Mouse (Mus musculus): Measurements from ENCODE around the gene Ntrk3. TPM values are rescaled to one million over a fixed set of nuclear protein-coding genes. Genes with fewer than 3 reads are reported as not detected.

Ntrk3 gene
- polyA plus RNA-seq, 1 experiment from 2014 or later: 1.7 TPM

DNA sequence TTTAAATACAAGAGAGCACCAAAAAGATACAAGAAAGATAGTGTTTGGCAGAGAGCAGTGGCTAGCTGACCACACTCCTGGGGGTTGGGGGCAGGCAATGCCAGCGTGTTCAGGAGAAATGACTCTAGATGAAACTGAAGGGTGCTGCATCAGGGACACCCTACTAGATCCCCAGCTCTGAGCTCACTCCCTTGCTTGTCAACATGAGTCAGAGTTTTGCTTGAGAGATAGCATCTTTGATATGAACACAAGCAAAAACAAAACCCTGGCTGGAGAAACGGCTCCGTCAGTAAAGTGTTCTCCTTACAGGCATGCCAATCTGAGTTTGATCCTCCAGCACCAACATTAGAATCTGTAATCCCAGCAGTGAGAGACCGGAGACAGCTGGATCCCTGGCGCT, 189.1 kb downstream of the Ntrk3 start:
- Histone ChIP-seq H3K4me1 (no peaks in the 10 kb centered on the region), H3K36me3 (no peaks in the 10 kb centered on the region), H3K9me3 (no peaks in the 10 kb centered on the region), H3K9ac (no peak overlapping the region), H3K27me3 (no peaks in the 10 kb centered on the region), H3K4me2 (no peak overlapping the region), H3K27ac (no peak overlapping the region), H3K4me3 (no peak overlapping the region)
- WGBS: 89% methylated on average over 5 of the region's 5 CpGs
- no peak for ATAC-seq (ENCODE audit: insufficient number of reproducible peaks, insufficient read depth, low FRiP score, low TSS enrichment, low read depth)

DNA sequence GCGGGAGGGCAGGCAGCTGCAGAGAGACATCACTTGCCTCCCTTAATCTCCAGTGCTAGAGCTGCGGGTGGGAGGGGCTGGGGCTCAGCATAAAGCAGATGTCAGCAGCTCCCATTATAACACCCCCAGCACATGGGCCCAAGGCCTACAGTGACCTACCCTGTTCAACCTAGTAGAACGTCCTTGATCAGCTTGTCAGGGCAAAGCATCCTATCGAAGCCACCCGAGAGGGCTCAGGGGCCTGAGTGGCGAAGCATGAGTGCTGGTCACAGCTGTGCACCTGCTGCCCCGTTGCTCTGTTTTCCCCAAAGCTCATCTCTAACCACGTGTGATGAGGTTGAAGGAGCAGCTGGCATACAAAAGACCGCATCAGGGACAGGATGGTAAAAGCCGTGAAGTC, 191.3 kb downstream of the Ntrk3 start:
- 78% methylated on average over 10 of the region's 10 CpGs for WGBS
- H3K36me3 ChIP-seq: no peaks in the 10 kb centered on the region
- H3K27me3 ChIP-seq: no peaks in the 10 kb centered on the region
- no peaks in the 10 kb centered on the region for H3K9me3 ChIP-seq
- no peak overlapping the region for H3K4me3 ChIP-seq
- H3K4me1 ChIP-seq: no peaks in the 10 kb centered on the region
- no peak overlapping the region for H3K9ac ChIP-seq
- no peak for ATAC-seq (ENCODE audit: insufficient number of reproducible peaks, insufficient read depth, low FRiP score, low TSS enrichment, low read depth)
- no peak overlapping the region for H3K4me2 ChIP-seq
- no peak overlapping the region for H3K27ac ChIP-seq

DNA sequence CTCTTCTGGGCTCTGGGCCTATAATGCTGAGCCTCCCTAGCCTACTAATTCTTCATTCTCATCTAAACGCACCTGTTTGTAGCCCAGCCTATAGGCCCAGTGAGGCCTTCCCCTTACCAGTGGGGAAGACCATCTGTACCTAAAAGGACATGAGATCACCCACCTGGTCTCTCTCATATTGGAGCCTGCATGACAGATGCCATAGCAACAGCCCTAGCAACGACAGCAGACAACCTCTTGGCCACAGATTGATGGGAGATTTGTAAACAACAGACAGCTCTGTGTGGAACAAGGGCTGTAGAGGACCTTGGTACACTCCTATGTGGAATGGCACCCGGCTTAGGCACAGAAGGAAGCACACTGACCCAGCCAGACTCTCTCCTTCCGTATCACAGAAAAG, 195.3 kb downstream of the Ntrk3 start:
- ATAC-seq (ENCODE audit: insufficient number of reproducible peaks, insufficient read depth, low FRiP score, low TSS enrichment, low read depth): no peak
- H3K27me3 ChIP-seq: no peaks in the 10 kb centered on the region
- 78% methylated on average over 4 of the region's 4 CpGs for WGBS
- H3K9me3 ChIP-seq: no peaks in the 10 kb centered on the region
- H3K36me3 ChIP-seq: no peaks in the 10 kb centered on the region
- no peak overlapping the region for H3K9ac ChIP-seq
- H3K4me1 ChIP-seq: no peaks in the 10 kb centered on the region
- H3K4me3 ChIP-seq: no peak overlapping the region
- H3K4me2 ChIP-seq: no peak overlapping the region
- H3K27ac ChIP-seq: no peak overlapping the region

DNA sequence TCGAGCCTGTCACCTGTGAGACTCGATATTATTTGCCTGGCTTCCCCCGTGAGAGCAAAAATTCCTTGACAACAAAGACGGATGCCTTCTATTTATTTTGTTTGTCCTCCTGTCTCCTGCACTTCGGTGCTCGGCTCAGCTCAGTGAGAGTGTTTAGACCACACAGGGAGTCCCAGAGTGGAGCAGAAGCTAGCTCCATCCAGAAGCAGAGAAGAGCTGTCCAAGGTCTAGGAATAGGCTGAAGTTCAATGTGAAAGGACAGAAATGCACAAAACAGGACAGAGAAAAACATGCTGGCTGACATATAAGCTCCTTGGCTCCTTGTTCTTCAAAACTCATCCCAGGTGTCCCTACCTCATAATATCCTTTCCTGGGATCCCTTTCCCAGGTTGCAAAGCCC, 207.5 kb downstream of the Ntrk3 start:
- H3K36me3 ChIP-seq: no peaks in the 10 kb centered on the region
- no peak overlapping the region for H3K4me2 ChIP-seq
- H3K27me3 ChIP-seq: no peaks in the 10 kb centered on the region
- ATAC-seq (ENCODE audit: insufficient number of reproducible peaks, insufficient read depth, low FRiP score, low TSS enrichment, low read depth): no peak
- H3K9me3 ChIP-seq: no peaks in the 10 kb centered on the region
- H3K4me3 ChIP-seq: no peak overlapping the region
- H3K9ac ChIP-seq: no peak overlapping the region
- 43% methylated on average over 6 of the region's 6 CpGs for WGBS
- no peaks in the 10 kb centered on the region for H3K4me1 ChIP-seq
- no peak overlapping the region for H3K27ac ChIP-seq

DNA sequence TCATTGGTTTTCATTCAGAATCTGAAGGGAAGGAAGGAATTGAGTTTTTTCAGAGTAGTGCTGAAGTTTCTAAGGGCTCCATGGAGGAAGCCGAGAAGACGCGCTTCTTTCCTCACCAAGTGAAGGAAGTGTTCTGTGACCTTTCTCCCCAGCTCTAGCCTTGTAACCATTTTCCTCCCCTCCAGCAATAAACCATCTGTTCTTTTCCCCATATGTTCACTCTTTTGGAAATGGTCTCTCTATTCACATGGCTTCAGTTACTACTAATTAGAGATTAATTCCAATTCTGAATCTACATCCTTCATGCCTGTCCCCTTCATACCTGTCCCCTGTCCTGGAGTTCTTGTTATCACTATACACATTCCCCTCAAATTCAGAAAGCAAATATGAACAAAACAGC, 209.8 kb downstream of the Ntrk3 start:
- Histone ChIP-seq H3K36me3 (no peaks in the 10 kb centered on the region), H3K27ac (no peak overlapping the region), H3K4me2 (no peak overlapping the region), H3K4me3 (no peak overlapping the region), H3K9me3 (no peaks in the 10 kb centered on the region), H3K27me3 (no peaks in the 10 kb centered on the region), H3K4me1 (no peaks in the 10 kb centered on the region), H3K9ac (no peak overlapping the region)
- no peak for ATAC-seq (ENCODE audit: insufficient number of reproducible peaks, insufficient read depth, low FRiP score, low TSS enrichment, low read depth)
- 45% methylated on average over 3 of the region's 3 CpGs for WGBS

DNA sequence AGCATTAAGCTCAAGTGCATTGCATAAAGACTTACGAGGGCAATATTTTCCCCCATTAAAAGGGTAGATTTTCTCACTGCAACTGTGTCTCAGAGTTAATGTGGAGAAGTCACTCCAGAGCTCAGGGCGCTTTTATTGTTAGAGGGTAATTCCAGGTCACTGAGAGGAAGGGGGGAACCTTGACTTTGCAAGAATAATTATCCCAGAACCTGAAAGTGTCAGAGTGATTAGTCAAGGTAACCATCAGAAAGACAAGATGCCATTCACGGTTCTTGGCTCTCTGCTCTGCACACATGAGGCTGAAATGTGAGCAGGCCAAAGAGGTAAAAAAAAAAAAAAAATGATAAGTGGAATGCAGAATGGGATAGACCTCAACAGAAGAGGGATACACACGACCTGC, 210.2 kb downstream of the Ntrk3 start:
- ATAC-seq (ENCODE audit: insufficient number of reproducible peaks, insufficient read depth, low FRiP score, low TSS enrichment, low read depth): no peak
- H3K4me2 ChIP-seq: no peak overlapping the region
- no peak overlapping the region for H3K4me3 ChIP-seq
- no peaks in the 10 kb centered on the region for H3K4me1 ChIP-seq
- no peaks in the 10 kb centered on the region for H3K9me3 ChIP-seq
- H3K36me3 ChIP-seq: no peaks in the 10 kb centered on the region
- H3K27ac ChIP-seq: no peak overlapping the region
- no peak overlapping the region for H3K9ac ChIP-seq
- no peaks in the 10 kb centered on the region for H3K27me3 ChIP-seq
- WGBS: 34% methylated on average over 4 of the region's 4 CpGs

DNA sequence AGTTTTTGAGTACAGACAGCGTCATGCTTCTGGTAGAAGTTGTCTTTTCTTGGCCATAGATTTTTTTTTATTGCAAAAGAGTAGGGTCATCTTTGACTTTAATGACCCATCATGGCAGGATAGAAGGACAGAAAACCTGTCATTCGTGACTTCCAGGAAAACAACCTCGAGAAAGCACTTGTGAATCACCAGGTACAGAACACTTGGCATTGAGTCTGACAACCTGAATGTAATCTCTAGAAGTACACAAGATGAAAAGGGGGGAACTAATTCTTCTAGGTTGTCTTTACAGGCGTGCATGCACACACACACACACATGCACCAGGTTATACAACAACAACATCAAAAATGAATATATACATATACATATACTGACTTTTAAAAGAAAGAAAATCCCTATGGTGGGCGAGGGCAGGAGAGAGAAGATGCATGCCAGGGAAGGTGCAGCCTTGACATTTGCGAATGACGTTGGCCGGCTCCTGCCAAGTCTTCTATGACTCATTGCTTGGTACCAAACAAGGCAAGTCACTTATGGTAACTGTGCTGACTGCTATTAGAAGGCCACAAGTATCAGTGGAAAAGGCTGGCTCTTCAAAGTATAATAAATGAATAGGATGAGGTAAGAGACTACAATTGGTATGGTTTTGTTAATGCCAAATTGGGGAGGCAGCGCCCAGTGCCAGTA, 217.4 kb downstream of the Ntrk3 start:
- Histone ChIP-seq H3K36me3 (no peaks in the 10 kb centered on the region), H3K27me3 (no peaks in the 10 kb centered on the region), H3K27ac (no peak overlapping the region), H3K9me3 (no peaks in the 10 kb centered on the region), H3K9ac (no peak overlapping the region), H3K4me3 (no peak overlapping the region), H3K4me2 (no peak overlapping the region), H3K4me1 (no peaks in the 10 kb centered on the region)
- 88% methylated on average over 9 of the region's 9 CpGs for WGBS
- no peak for ATAC-seq (ENCODE audit: insufficient number of reproducible peaks, insufficient read depth, low FRiP score, low TSS enrichment, low read depth)

DNA sequence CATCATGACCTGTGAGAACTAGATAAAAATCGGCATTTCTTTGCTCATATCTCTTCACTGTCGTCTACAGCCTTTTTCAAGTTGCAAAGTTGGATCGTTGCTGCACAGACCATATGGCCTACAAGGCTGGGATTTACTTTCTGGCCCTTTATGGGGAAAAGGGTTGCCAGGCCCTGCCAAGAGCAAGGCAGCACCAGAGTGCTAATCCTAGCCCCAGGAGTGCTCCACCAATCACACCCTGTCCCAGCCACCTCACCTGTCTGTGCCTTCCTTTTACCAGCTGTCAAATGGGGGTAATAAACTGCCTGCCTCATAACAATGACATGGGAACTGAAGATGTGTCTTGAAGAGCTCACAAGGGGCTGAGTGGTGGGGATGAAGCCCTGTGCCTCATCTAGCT, 218.1 kb downstream of the Ntrk3 start:
- no peak for ATAC-seq (ENCODE audit: insufficient number of reproducible peaks, insufficient read depth, low FRiP score, low TSS enrichment, low read depth)
- H3K4me1 ChIP-seq: no peaks in the 10 kb centered on the region
- no peak overlapping the region for H3K27ac ChIP-seq
- H3K4me2 ChIP-seq: no peak overlapping the region
- H3K36me3 ChIP-seq: no peaks in the 10 kb centered on the region
- no peaks in the 10 kb centered on the region for H3K9me3 ChIP-seq
- no peak overlapping the region for H3K9ac ChIP-seq
- no peak overlapping the region for H3K4me3 ChIP-seq
- 94% methylated on average over 3 of the region's 3 CpGs for WGBS
- H3K27me3 ChIP-seq: no peaks in the 10 kb centered on the region

DNA sequence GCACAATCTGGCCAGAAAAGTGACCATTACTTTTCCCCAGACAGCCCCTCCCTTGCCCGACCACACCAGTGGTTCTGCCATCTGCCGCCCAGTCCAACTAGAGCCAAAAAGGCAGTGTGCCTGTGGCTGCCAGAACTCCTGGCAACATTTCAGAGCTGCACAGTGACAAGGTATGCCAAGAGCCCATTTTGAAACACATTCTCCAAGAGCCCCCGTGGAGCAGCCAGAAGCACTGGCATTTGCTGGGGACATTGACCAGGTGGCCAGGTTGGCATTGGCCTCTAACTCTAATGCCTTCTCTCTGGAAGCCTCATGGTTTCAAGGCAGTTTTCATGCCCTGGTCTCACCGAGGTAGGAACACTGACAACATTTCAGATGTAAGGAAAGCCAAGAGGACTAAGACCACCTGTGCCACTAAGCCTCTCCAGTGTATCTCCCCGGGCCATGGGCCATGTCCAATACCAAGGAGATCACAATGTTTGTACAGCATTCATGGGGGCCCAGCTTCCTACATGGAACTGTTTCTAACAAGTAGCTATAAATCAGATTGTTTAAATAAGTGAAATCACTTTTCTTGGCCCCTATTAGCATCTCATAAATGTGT, 218.9 kb downstream of the Ntrk3 start:
- Histone ChIP-seq H3K27ac (no peak overlapping the region), H3K4me1 (no peaks in the 10 kb centered on the region), H3K36me3 (no peaks in the 10 kb centered on the region), H3K4me3 (no peak overlapping the region), H3K9ac (no peak overlapping the region), H3K27me3 (no peaks in the 10 kb centered on the region), H3K4me2 (no peak overlapping the region), H3K9me3 (no peaks in the 10 kb centered on the region)
- ATAC-seq (ENCODE audit: insufficient number of reproducible peaks, insufficient read depth, low FRiP score, low TSS enrichment, low read depth): no peak
- 84% methylated on average over 5 of the region's 5 CpGs for WGBS

DNA sequence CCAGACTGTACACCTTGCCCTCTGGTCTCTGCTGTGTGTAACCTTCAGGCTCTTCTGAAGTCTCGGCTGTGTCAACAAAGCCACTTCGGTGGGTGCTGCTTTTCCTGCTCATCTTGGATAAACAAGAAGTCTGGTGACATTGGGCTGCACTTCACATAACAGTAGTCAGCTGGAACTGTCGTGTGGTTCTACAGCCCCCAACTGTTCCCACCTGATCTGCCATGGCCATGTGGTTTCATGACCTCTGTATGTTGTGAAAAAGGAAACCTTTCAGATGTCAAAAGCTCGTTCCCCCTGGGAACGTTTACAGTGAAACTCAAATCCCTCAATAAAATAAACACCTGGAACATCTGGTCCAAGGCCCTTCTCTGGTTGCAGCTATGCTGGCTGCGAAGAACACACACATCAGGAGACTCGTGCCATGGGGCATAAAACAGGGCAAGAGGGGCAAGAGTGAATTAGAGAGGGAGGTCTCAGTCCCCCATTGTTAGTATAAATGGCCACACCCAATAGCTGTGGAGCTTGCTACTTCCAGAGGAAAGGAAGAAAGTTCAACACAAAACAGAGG, 222.7 kb downstream of the Ntrk3 start:
- no peaks in the 10 kb centered on the region for H3K9me3 ChIP-seq
- no peak for ATAC-seq (ENCODE audit: insufficient number of reproducible peaks, insufficient read depth, low FRiP score, low TSS enrichment, low read depth)
- H3K9ac ChIP-seq: no peak overlapping the region
- no peaks in the 10 kb centered on the region for H3K4me1 ChIP-seq
- H3K36me3 ChIP-seq: no peaks in the 10 kb centered on the region
- no peak overlapping the region for H3K27ac ChIP-seq
- WGBS: 43% methylated on average over 7 of the region's 7 CpGs
- H3K4me3 ChIP-seq: no peak overlapping the region
- no peak overlapping the region for H3K4me2 ChIP-seq
- no peaks in the 10 kb centered on the region for H3K27me3 ChIP-seq

DNA sequence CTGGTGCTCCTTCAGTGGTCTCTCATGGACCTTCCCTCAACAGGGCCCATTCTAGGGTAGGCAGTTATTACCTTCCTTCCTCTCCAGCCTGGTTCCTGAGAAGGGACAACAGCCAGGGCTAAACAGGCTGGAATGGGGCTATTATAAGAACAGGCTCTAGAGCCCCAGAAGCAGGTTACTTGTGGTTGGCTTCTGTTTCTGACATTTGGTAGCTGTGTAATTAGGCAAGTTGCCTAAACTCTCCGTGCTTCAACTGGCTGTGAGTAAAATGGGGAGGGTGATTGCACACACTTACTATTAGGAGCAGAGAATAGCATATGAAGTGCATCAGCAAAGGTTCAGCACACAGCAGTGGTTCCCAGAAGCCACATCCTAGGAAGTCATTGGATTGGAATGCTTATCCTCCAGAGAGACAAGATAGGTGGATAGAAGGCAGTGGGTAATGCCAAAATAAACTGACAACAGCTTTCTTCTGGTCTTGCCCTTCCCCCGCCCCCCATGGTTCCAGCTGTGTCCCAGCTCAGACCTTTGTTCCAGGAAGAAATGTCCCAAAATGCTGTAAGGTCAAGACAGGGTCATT, 230.7 kb downstream of the Ntrk3 start:
- H3K4me3 ChIP-seq: no peak overlapping the region
- no peaks in the 10 kb centered on the region for H3K4me1 ChIP-seq
- no peak for ATAC-seq (ENCODE audit: insufficient number of reproducible peaks, insufficient read depth, low FRiP score, low TSS enrichment, low read depth)
- no peak overlapping the region for H3K27ac ChIP-seq
- WGBS: 70% methylated on average over 2 of the region's 2 CpGs
- no peak overlapping the region for H3K4me2 ChIP-seq
- no peaks in the 10 kb centered on the region for H3K36me3 ChIP-seq
- no peak overlapping the region for H3K9ac ChIP-seq
- no peaks in the 10 kb centered on the region for H3K9me3 ChIP-seq
- H3K27me3 ChIP-seq: no peaks in the 10 kb centered on the region

DNA sequence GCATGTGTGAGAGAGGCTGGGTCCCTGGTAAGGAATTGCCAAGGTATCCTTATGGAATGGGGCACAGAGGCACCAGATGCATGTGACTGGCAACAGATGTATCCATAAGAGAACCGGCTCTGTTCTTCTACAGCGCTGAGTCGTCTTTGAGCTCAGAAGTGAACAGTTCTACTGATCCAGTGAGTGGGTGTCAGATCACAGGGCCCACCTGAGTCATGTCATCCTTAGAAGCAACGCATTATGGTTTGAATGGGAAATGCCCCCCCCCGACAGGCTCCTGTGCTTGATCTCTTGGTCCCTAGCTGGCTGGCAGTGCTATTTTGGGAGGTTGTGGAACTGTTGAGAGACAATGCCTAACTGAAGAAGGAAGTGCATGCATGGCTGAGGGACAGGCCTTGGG, 236.9 kb downstream of the Ntrk3 start:
- H3K9me3 ChIP-seq: no peaks in the 10 kb centered on the region
- H3K4me1 ChIP-seq: no peaks in the 10 kb centered on the region
- no peak overlapping the region for H3K9ac ChIP-seq
- no peak overlapping the region for H3K4me2 ChIP-seq
- H3K36me3 ChIP-seq: no peaks in the 10 kb centered on the region
- no peak overlapping the region for H3K27ac ChIP-seq
- no peak for ATAC-seq (ENCODE audit: insufficient number of reproducible peaks, insufficient read depth, low FRiP score, low TSS enrichment, low read depth)
- WGBS: 78% methylated on average over 5 of the region's 5 CpGs
- H3K4me3 ChIP-seq: no peak overlapping the region
- no peaks in the 10 kb centered on the region for H3K27me3 ChIP-seq
